Mouse (Mus musculus): Measurements from ENCODE around the gene Ppp1r16b. TPM values are rescaled to one million over a fixed set of nuclear protein-coding genes. Genes with fewer than 3 reads are reported as not detected.
A peak's percentile ranks its signal among the peaks of the same experiment; 100 is the strongest.

The Ppp1r16b gene
- polyA plus RNA-seq, 1 experiment: not detected

- no peak overlapping the region for H3K4me3 ChIP-seq (ENCODE audit: insufficient read depth, low read depth, low read length)
- H3K27ac ChIP-seq (ENCODE audit: insufficient read depth, low read depth, low read length): 0 out of 2 replicates have a peak overlapping the region, but pooled peaks have one; percentile 12
- 77% methylated on average over 10 of the region's 10 CpGs for WGBS
Measured at GRCm38 (mm10) chr2:158706704-158707408, 41.7 kb downstream of the Ppp1r16b start.

GRCm38 (mm10) chr2:158708121-158708520 is 42.9 kb downstream of the Ppp1r16b start:
- WGBS: 84% methylated on average over 12 of the region's 12 CpGs
- H3K4me3 ChIP-seq (ENCODE audit: insufficient read depth, low read depth, low read length): no peak overlapping the region
- no peak overlapping the region for H3K27ac ChIP-seq (ENCODE audit: insufficient read depth, low read depth, low read length)
- peaks cover 27% of the 10 kb centered on the region for H3K4me1 ChIP-seq (ENCODE audit: control insufficient read depth, insufficient read depth, low read length)
- TF ChIP-seq CTCF (IDR thresholded peaks at IDR 0.05; ENCODE audit: insufficient read depth, low read depth, low read length) (no peak), POLR2A (IDR thresholded peaks at IDR 0.05; ENCODE audit: insufficient read depth, low read depth, low read length) (no peak)

More at GRCm38 (mm10) chr2:158706704-158707408, 41.7 kb downstream of the Ppp1r16b start:
- TF ChIP-seq POLR2A (IDR thresholded peaks at IDR 0.05; ENCODE audit: insufficient read depth, low read depth, low read length): no peak
- TF ChIP-seq CTCF (IDR thresholded peaks at IDR 0.05; ENCODE audit: insufficient read depth, low read depth, low read length): no peak
- peaks cover 17% of the 10 kb centered on the region for H3K4me1 ChIP-seq (ENCODE audit: control insufficient read depth, insufficient read depth, low read length)

DNA sequence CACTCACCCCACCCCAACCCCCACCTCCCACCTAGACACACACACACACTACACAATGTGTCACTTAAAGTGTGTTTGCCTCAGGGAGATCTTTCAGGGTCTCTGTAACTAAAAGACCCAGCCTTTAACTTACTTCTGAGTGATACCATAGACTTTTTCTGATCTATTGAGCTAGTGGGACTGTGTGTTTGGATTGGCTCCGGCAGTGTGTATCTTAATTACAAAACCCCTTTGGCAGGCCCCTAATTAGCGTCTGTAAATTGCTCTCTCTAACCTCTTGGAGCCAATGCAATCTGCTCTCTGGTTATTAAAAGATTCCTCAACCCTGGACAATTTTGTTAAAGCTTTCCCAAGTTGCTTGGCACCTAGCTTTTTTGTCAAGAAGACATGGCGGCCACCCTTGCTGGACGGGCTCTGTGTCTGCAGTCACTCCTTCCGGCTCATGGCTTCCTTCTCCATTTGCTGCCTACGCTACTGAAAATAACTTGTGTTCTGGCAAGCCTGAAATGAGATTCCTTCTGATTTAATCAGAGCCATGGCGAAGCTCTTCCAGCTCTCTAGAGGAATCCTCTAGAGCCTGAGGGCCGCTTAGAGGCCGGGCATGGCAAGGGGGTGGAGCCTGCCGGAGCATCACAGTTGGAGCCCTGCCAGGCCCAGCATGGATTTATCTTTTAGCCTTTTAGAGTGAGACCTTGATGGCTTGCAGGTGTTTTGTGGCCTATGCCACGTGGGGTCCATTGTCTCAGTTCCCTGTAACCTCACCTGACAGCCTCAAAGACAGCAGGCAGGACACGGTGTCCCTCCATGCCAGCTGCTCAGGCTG is 46.9 kb downstream of the Ppp1r16b start:
- H3K4me3 ChIP-seq (ENCODE audit: insufficient read depth, low read depth, low read length): no peak overlapping the region
- H3K27ac ChIP-seq (ENCODE audit: insufficient read depth, low read depth, low read length): peak overlapping the region; percentile 94
- WGBS: 9% methylated on average over 12 of the region's 12 CpGs
- no peak for TF ChIP-seq CTCF (IDR thresholded peaks at IDR 0.05; ENCODE audit: insufficient read depth, low read depth, low read length)
- TF ChIP-seq POLR2A (IDR thresholded peaks at IDR 0.05; ENCODE audit: insufficient read depth, low read depth, low read length): no peak
- peaks cover 55% of the 10 kb centered on the region for H3K4me1 ChIP-seq (ENCODE audit: control insufficient read depth, insufficient read depth, low read length)

DNA sequence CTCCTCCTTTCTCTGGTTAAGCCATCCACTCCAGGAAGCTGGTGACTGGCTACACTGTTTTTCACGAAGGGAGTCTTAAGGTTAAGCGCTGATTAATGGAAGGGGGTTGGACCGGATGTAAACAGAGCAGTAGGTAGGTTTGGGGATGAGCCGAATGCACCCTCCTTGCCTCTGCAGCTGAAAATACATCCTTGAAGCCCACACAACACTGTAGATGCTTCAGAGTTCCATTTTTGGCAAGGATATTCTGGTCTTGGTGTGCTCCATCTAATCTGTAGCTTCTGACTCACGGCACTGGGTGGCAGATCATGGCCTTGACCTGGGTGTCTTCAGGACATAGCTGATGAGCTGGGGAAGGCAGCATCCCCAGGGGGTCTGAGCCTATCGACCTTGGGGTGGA is 49.6 kb downstream of the Ppp1r16b start:
- WGBS: 41% methylated on average over 6 of the region's 6 CpGs
- Histone ChIP-seq H3K4me3 (ENCODE audit: insufficient read depth, low read depth, low read length) (no peak overlapping the region), H3K4me1 (ENCODE audit: control insufficient read depth, insufficient read depth, low read length) (peaks cover 64% of the 10 kb centered on the region), H3K27ac (ENCODE audit: insufficient read depth, low read depth, low read length) (peak overlapping the region; percentile 94)
- no peak for TF ChIP-seq CTCF (IDR thresholded peaks at IDR 0.05; ENCODE audit: insufficient read depth, low read depth, low read length)
- TF ChIP-seq POLR2A (IDR thresholded peaks at IDR 0.05; ENCODE audit: insufficient read depth, low read depth, low read length): no peak

DNA sequence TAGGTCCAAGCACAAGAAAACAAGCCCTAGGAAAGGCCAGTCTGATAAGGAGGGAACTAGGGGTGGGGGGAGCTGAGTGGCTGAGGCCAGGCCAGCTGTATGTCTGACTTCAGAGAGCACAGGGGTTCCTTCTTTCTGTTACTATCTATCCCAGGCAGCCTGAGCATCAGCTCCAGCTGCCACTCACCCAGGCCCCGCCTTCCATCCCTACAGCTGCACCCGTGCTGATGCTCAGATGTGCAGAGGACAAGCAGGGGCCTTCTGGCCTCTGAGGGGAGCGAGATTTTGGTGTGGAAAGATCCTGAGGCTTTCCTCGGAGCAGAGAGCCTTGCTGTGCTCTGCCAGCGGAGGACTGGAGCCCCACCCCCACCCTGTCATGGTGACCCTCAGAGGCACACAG is 50.9 kb downstream of the Ppp1r16b start:
- Histone ChIP-seq H3K4me3 (ENCODE audit: insufficient read depth, low read depth, low read length) (no peak overlapping the region), H3K4me1 (ENCODE audit: control insufficient read depth, insufficient read depth, low read length) (peaks cover 75% of the 10 kb centered on the region), H3K27ac (ENCODE audit: insufficient read depth, low read depth, low read length) (peak overlapping the region; percentile 94)
- TF ChIP-seq CTCF (IDR thresholded peaks at IDR 0.05; ENCODE audit: insufficient read depth, low read depth, low read length): no peak
- no peak for TF ChIP-seq POLR2A (IDR thresholded peaks at IDR 0.05; ENCODE audit: insufficient read depth, low read depth, low read length)
- WGBS: 24% methylated on average over 5 of the region's 5 CpGs

- TF ChIP-seq CTCF (IDR thresholded peaks at IDR 0.05; ENCODE audit: insufficient read depth, low read depth, low read length) (no peak), POLR2A (IDR thresholded peaks at IDR 0.05; ENCODE audit: insufficient read depth, low read depth, low read length) (no peak)
- peaks cover 78% of the 10 kb centered on the region for H3K4me1 ChIP-seq (ENCODE audit: control insufficient read depth, insufficient read depth, low read length)
- 60% methylated on average over 5 of the region's 5 CpGs for WGBS
- H3K27ac ChIP-seq (ENCODE audit: insufficient read depth, low read depth, low read length): peak overlapping the region; percentile 48
- H3K4me3 ChIP-seq (ENCODE audit: insufficient read depth, low read depth, low read length): no peak overlapping the region
Measured at GRCm38 (mm10) chr2:158717551-158718418, 52.6 kb downstream of the Ppp1r16b start.

- WGBS: 75% methylated on average over 12 of the region's 12 CpGs
- TF ChIP-seq POLR2A (IDR thresholded peaks at IDR 0.05; ENCODE audit: insufficient read depth, low read depth, low read length): no peak
- no peak for TF ChIP-seq CTCF (IDR thresholded peaks at IDR 0.05; ENCODE audit: insufficient read depth, low read depth, low read length)
- H3K27ac ChIP-seq (ENCODE audit: insufficient read depth, low read depth, low read length): 0 out of 2 replicates have a peak overlapping the region, but pooled peaks have one; percentile 6
- H3K4me3 ChIP-seq (ENCODE audit: insufficient read depth, low read depth, low read length): no peak overlapping the region
- H3K4me1 ChIP-seq (ENCODE audit: control insufficient read depth, insufficient read depth, low read length): peaks cover 79% of the 10 kb centered on the region
Measured at GRCm38 (mm10) chr2:158718816-158719549, 53.8 kb downstream of the Ppp1r16b start.

Data from olfactory bulb, adult 2 months (tissue).